Mouse (Mus musculus) erythroblast, embryonic 14.5 days (primary cell): Measurements from ENCODE around the gene Ubqln4. TPM values are rescaled to one million over a fixed set of nuclear protein-coding genes. Genes with fewer than 3 reads are reported as not detected.
A peak's percentile ranks its signal among the peaks of the same experiment; 100 is the strongest.

ENCODE experiments used
- H3K27me3 ChIP-seq: 2 replicates; pipeline ENCODE4 v1.6.1; 2012; ENCODE audit warnings: inconsistent platforms; ENCODE audit not compliant: control insufficient read depth
- H3K36me3 ChIP-seq: 2 replicates; pipeline ENCODE4 v1.6.1; 2012; ENCODE audit warnings: mild to moderate bottlenecking, inconsistent platforms; ENCODE audit not compliant: control insufficient read depth
- H3K4me1 ChIP-seq: 2 replicates; pipeline ENCODE4 v1.6.1; 2012; ENCODE audit warnings: inconsistent platforms; ENCODE audit not compliant: control insufficient read depth
- H3K4me3 ChIP-seq: replicated peaks from 2 replicates; pipeline ENCODE3; 2012; ENCODE audit warnings: moderate library complexity, mild to moderate bottlenecking, inconsistent platforms
- H3K9me3 ChIP-seq: 2 replicates; pipeline ENCODE4 v1.6.1; 2012; ENCODE audit warnings: low read length, inconsistent platforms, mixed read lengths; ENCODE audit not compliant: control insufficient read depth
- GATA1 ChIP-seq: IDR thresholded peaks from 2 replicates; pipeline ENCODE4 v1.6.1; 2012; ENCODE audit warnings: low read length, inconsistent platforms, mixed read lengths
- TAL1 ChIP-seq: IDR thresholded peaks from 3 replicates; pipeline ENCODE4 v1.6.1; 2012; ENCODE audit warnings: low read length, inconsistent platforms, mixed read lengths
- polyA plus RNA-seq: library from polyadenylated mRNA; stranded (reverse); fragments of >175 nt; gene quantifications from 2 replicates; pipeline ENCODE4 v1.2.3, GENCODE M21; 2012

Ubqln4 gene
- polyA plus RNA-seq, 1 experiment, result 2.6 TPM

- TF ChIP-seq TAL1 (no peak), GATA1 (no peak)
- Histone ChIP-seq H3K4me3 (peak overlapping the region; percentile 75), H3K9me3 (no peaks in the 10 kb centered on the region), H3K27me3 (peaks cover 20% of the 10 kb centered on the region), H3K4me1 (peaks cover 68% of the 10 kb centered on the region), H3K36me3 (no peaks in the 10 kb centered on the region)
Observed at GRCm38 (mm10) chr3:88531348-88532298, 21.9 kb upstream of the Ubqln4 start.

DNA sequence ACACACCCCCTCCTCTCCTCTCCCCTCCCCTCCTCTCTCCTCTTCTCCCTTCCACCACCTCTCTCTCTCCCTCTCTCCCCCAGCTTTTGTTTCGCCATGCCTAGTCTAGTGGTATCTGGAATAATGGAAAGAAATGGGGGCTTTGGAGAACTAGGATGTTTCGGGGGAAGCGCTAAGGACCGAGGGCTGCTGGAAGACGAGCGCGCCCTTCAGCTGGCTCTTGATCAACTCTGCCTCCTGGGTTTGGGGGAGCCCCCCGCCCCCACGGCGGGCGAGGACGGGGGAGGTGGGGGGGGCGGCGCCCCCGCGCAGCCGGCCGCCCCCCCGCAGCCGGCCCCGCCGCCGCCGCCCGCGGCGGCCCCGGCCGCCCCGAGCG is 21.3 kb upstream of the Ubqln4 start, which contains the start of gene Mex3a:
Gene Mex3a (plus strand): TSS at position 97 of the 376 bp plus-strand sequence.
- H3K4me1 ChIP-seq, result peaks cover 73% of the 10 kb centered on the region
- peaks cover 20% of the 10 kb centered on the region for H3K27me3 ChIP-seq
- no peaks in the 10 kb centered on the region for H3K9me3 ChIP-seq
- no peak for TF ChIP-seq TAL1
- no peak for TF ChIP-seq GATA1
- no peaks in the 10 kb centered on the region for H3K36me3 ChIP-seq
- H3K4me3 ChIP-seq, result peak within 1 kb of the TSS; percentile 75

DNA sequence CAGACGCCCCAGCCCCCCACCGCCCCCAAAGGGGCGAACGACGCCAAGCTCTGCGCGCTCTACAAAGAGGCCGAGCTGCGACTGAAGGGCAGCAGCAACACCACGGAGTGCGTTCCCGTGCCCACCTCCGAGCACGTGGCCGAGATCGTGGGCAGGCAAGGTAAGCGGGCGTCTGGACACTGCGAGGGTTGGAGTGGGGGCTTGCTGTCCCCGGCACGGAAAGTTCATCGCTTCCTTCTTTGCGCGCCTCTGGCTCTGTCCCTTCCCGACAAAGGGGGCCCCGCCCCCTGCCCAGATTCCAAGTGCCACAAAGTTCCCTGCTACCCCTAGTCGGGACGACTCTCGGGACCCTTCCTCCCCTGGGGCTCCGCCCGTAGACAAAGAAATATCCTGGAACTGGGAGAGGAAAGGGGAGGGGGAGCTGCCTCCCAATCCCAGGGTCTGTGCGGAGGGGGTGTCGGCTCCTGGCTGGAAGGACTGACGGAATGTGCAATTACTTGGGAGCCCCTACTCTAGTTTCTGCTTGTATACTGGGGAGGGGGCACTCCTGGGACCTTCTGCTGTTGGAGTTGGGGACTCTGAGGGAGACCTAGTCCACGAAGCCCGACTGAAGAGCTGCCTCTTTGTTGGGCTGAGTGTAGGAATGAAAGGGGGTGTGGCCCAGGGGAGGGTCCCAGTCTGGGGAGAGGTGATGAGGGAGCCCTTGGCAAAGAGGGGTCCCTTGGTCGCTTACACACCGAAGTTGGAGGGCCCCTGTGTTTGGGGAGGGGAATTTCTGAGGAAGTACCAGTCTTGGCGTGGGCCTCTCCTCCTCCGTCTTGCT is 20.7 kb upstream of the Ubqln4 start:
- H3K4me1 ChIP-seq, result peaks cover 68% of the 10 kb centered on the region
- H3K27me3 ChIP-seq, result peaks cover 20% of the 10 kb centered on the region

GRCm38 (mm10) chr3:88533706-88534105 is 19.9 kb upstream of the Ubqln4 start:
- no peaks in the 10 kb centered on the region for H3K36me3 ChIP-seq
- no peak overlapping the region for H3K4me3 ChIP-seq
- H3K4me1 ChIP-seq, result peaks cover 68% of the 10 kb centered on the region

More for the DNA sequence above, 20.7 kb upstream of the Ubqln4 start:
- TF ChIP-seq TAL1, result no peak
- TF ChIP-seq GATA1, result no peak
- peak overlapping the region; percentile 75 for H3K4me3 ChIP-seq
- no peaks in the 10 kb centered on the region for H3K36me3 ChIP-seq
- no peaks in the 10 kb centered on the region for H3K9me3 ChIP-seq

DNA sequence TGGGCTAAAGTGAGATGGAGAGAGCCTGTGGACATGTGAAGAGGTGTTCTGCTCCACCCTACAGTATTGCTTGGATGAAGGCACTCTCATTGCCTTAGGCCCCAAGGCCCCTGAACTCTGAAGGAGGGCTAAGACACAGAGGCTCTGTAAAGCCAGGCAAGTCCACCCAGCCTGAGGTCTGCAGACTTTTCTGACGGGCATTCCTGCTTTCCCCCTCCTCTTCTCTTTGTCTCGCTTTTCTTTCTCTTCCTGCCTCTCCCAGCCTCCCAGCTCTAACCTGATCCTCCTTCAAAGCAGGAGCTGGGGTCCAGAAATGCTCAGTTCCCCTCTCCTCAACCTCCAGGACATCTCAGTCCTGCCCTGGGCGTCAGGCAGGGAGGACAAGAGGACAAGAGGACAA is 18.6 kb upstream of the Ubqln4 start:
- TF ChIP-seq GATA1 (no peak), TAL1 (no peak)
- no peaks in the 10 kb centered on the region for H3K9me3 ChIP-seq
- no peak overlapping the region for H3K4me3 ChIP-seq
- peaks cover 61% of the 10 kb centered on the region for H3K4me1 ChIP-seq
- no peaks in the 10 kb centered on the region for H3K36me3 ChIP-seq
- peaks cover 20% of the 10 kb centered on the region for H3K27me3 ChIP-seq

More at GRCm38 (mm10) chr3:88533706-88534105, 19.9 kb upstream of the Ubqln4 start:
- TF ChIP-seq GATA1, result no peak
- TF ChIP-seq TAL1, result no peak
- Histone ChIP-seq H3K9me3 (no peaks in the 10 kb centered on the region), H3K27me3 (peaks cover 20% of the 10 kb centered on the region)

DNA sequence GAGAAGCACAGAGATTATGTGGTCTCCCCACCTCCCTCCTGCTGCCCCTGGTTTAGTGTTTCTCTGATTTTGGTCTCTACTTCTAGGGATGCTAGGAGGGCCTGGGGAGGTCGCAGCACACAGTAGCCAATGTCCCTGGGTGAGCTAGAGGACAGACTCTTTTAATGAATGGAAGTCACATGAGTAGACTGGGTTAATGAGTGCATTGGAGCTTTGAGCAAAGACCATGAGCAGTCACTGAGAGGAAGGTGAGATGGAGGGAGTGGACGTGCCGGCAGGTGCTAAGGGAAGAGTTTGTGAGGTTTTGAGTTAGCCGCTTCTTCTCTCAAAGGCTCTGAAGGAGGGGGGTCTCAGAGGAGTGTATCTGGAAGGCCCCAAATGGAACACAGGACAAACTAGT is 18.0 kb upstream of the Ubqln4 start:
- Histone ChIP-seq H3K9me3 (no peaks in the 10 kb centered on the region), H3K36me3 (no peaks in the 10 kb centered on the region), H3K27me3 (peaks cover 20% of the 10 kb centered on the region), H3K4me3 (no peak overlapping the region), H3K4me1 (peaks cover 59% of the 10 kb centered on the region)
- TF ChIP-seq GATA1, result no peak
- no peak for TF ChIP-seq TAL1

GRCm38 (mm10) chr3:88536103-88536930 is 17.2 kb upstream of the Ubqln4 start:
- Histone ChIP-seq H3K9me3 (no peaks in the 10 kb centered on the region), H3K36me3 (no peaks in the 10 kb centered on the region), H3K4me1 (peaks cover 51% of the 10 kb centered on the region), H3K4me3 (peak overlapping the region; percentile 64), H3K27me3 (peaks cover 20% of the 10 kb centered on the region)
- TF ChIP-seq GATA1, result no peak
- TF ChIP-seq TAL1, result no peak

DNA sequence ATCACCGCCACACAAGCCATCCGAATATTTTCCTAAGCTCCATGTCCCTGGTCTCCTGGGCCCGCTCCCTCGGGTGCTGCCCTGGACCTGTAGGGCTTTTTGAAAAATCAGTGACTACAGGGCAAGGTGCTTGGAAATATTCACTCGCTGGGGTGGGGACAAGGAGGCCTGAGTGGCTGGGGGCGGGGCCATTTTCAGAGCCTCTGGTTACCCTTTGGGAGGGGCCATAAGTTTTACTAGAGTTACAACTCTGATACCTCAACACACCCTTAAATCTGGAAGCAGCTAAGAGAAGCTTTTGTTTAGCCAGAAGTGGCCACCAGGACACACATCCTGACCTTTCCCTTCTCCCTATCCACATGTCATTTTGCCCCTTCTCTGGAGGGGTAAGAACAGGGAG is 16.4 kb upstream of the Ubqln4 start:
- Histone ChIP-seq H3K27me3 (peaks cover 20% of the 10 kb centered on the region), H3K4me1 (peaks cover 43% of the 10 kb centered on the region)
- TF ChIP-seq GATA1 (no peak), TAL1 (no peak)

More for the DNA sequence above, 16.4 kb upstream of the Ubqln4 start:
- no peaks in the 10 kb centered on the region for H3K9me3 ChIP-seq
- peak overlapping the region; percentile 64 for H3K4me3 ChIP-seq
- H3K36me3 ChIP-seq, result no peaks in the 10 kb centered on the region
